Mouse (Mus musculus): ENCODE results near the gene C1ql2. TPM values are rescaled to one million over a fixed set of nuclear protein-coding genes. Genes with fewer than 3 reads are reported as not detected.

C1ql2 gene
- polyA plus RNA-seq, 1 experiment from 2014 or later: 0.21 TPM

GRCm38 (mm10) chr1:120357371-120358274, 17.2 kb downstream of the C1ql2 start:
- no peak overlapping the region for H3K4me3 ChIP-seq (ENCODE audit: low read depth, low read length)
- ATAC-seq (ENCODE audit: low FRiP score, low TSS enrichment): peak; percentile 97
- H3K27me3 ChIP-seq (ENCODE audit: control insufficient read depth, insufficient read depth, low read length): no peaks in the 10 kb centered on the region
- no peaks in the 10 kb centered on the region for H3K4me1 ChIP-seq (replicated peaks; ENCODE audit: control insufficient read depth, insufficient read depth)
- no peak overlapping the region for H3K4me2 ChIP-seq (replicated peaks; ENCODE audit: low read depth)
- DNase-seq (ENCODE audit: low spot score): peak; percentile 90
- 10% methylated on average over 16 of the region's 16 CpGs for WGBS
- TF ChIP-seq CTCF (IDR thresholded peaks at IDR 0.05; ENCODE audit: low read depth) (no peak), EP300 (optimal IDR thresholded peaks at IDR 0.05) (peak; percentile 56)
- H3K36me3 ChIP-seq (ENCODE audit: control insufficient read depth, insufficient read depth, low read length): no peaks in the 10 kb centered on the region
- H3K27ac ChIP-seq (replicated peaks): no peak overlapping the region
- H3K9me3 ChIP-seq (ENCODE audit: control insufficient read depth, low read length): no peaks in the 10 kb centered on the region
- no peak overlapping the region for H3K9ac ChIP-seq (ENCODE audit: low read length)

DNA sequence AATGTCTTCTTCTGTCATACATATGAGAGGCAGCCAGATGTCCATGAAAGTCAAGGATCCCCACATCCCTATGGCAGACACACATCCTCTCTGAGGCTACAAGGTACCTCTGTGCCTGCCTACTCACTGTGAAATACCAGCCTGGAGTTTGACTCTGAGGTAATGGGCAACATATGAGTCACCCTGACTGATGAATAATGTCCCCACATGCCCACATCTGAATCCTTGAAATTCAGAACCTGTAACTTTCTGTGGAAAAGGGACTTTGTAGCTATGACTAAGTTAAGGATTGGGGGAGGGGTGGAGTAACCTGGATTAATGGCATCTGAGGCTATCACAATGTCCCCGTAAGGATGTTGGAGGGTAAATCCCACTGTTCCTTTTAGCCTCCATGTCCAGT, 23.3 kb downstream of the C1ql2 start:
- H3K4me2 ChIP-seq (replicated peaks; ENCODE audit: low read depth): no peak overlapping the region
- H3K4me3 ChIP-seq (ENCODE audit: low read depth, low read length): no peak overlapping the region
- no peaks in the 10 kb centered on the region for H3K27me3 ChIP-seq (ENCODE audit: control insufficient read depth, insufficient read depth, low read length)
- DNase-seq (ENCODE audit: low spot score): no peak
- TF ChIP-seq CTCF (IDR thresholded peaks at IDR 0.05; ENCODE audit: low read depth) (no peak), EP300 (optimal IDR thresholded peaks at IDR 0.05) (no peak)
- no peaks in the 10 kb centered on the region for H3K36me3 ChIP-seq (ENCODE audit: control insufficient read depth, insufficient read depth, low read length)
- 80% methylated on average over 1 of the region's 1 CpGs for WGBS
- ATAC-seq (ENCODE audit: low FRiP score, low TSS enrichment): no peak
- H3K9ac ChIP-seq (ENCODE audit: low read length): no peak overlapping the region
- no peaks in the 10 kb centered on the region for H3K4me1 ChIP-seq (replicated peaks; ENCODE audit: control insufficient read depth, insufficient read depth)
- H3K9me3 ChIP-seq (ENCODE audit: control insufficient read depth, low read length): no peaks in the 10 kb centered on the region
- H3K27ac ChIP-seq (replicated peaks): no peak overlapping the region

- TF ChIP-seq CTCF (IDR thresholded peaks at IDR 0.05; ENCODE audit: low read depth) (peak; percentile 30), EP300 (optimal IDR thresholded peaks at IDR 0.05) (no peak)
Observed at GRCm38 (mm10) chr1:120368138-120368537, 27.8 kb downstream of the C1ql2 start.

GRCm38 (mm10) chr1:120374131-120374530, 33.7 kb downstream of the C1ql2 start:
- no peak overlapping the region for H3K9ac ChIP-seq (ENCODE audit: low read length)
- H3K4me3 ChIP-seq (ENCODE audit: low read depth, low read length): no peak overlapping the region
- no peaks in the 10 kb centered on the region for H3K27me3 ChIP-seq (ENCODE audit: control insufficient read depth, insufficient read depth, low read length)
- no peak overlapping the region for H3K27ac ChIP-seq (replicated peaks)
- no peak overlapping the region for H3K4me2 ChIP-seq (replicated peaks; ENCODE audit: low read depth)
- 67% methylated on average over 7 of the region's 7 CpGs for WGBS
- H3K4me1 ChIP-seq (replicated peaks; ENCODE audit: control insufficient read depth, insufficient read depth): no peaks in the 10 kb centered on the region
- TF ChIP-seq EP300 (optimal IDR thresholded peaks at IDR 0.05) (no peak), CTCF (IDR thresholded peaks at IDR 0.05; ENCODE audit: low read depth) (no peak)
- ATAC-seq (ENCODE audit: low FRiP score, low TSS enrichment): no peak
- no peaks in the 10 kb centered on the region for H3K36me3 ChIP-seq (ENCODE audit: control insufficient read depth, insufficient read depth, low read length)
- DNase-seq (ENCODE audit: low spot score): no peak
- no peaks in the 10 kb centered on the region for H3K9me3 ChIP-seq (ENCODE audit: control insufficient read depth, low read length)

More at GRCm38 (mm10) chr1:120368138-120368537, 27.8 kb downstream of the C1ql2 start:
- Histone ChIP-seq H3K4me3 (ENCODE audit: low read depth, low read length) (no peak overlapping the region), H3K4me1 (replicated peaks; ENCODE audit: control insufficient read depth, insufficient read depth) (no peaks in the 10 kb centered on the region), H3K36me3 (ENCODE audit: control insufficient read depth, insufficient read depth, low read length) (no peaks in the 10 kb centered on the region), H3K27ac (replicated peaks) (no peak overlapping the region), H3K9me3 (ENCODE audit: control insufficient read depth, low read length) (no peaks in the 10 kb centered on the region), H3K27me3 (ENCODE audit: control insufficient read depth, insufficient read depth, low read length) (no peaks in the 10 kb centered on the region), H3K9ac (ENCODE audit: low read length) (no peak overlapping the region), H3K4me2 (replicated peaks; ENCODE audit: low read depth) (no peak overlapping the region)
- ATAC-seq (ENCODE audit: low FRiP score, low TSS enrichment) (no peak), DNase-seq (ENCODE audit: low spot score) (no peak)
- WGBS: 71% methylated on average over 3 of the region's 3 CpGs

- H3K4me3 ChIP-seq (ENCODE audit: low read depth, low read length): no peak overlapping the region
- no peaks in the 10 kb centered on the region for H3K9me3 ChIP-seq (ENCODE audit: control insufficient read depth, low read length)
- H3K9ac ChIP-seq (ENCODE audit: low read length): no peak overlapping the region
- H3K27me3 ChIP-seq (ENCODE audit: control insufficient read depth, insufficient read depth, low read length): no peaks in the 10 kb centered on the region
- H3K4me2 ChIP-seq (replicated peaks; ENCODE audit: low read depth): no peak overlapping the region
- ATAC-seq (ENCODE audit: low FRiP score, low TSS enrichment) (no peak), DNase-seq (ENCODE audit: low spot score) (no peak)
- TF ChIP-seq CTCF (IDR thresholded peaks at IDR 0.05; ENCODE audit: low read depth) (no peak), EP300 (optimal IDR thresholded peaks at IDR 0.05) (no peak)
- WGBS: 76% methylated on average over 2 of the region's 2 CpGs
- no peaks in the 10 kb centered on the region for H3K4me1 ChIP-seq (replicated peaks; ENCODE audit: control insufficient read depth, insufficient read depth)
- H3K36me3 ChIP-seq (ENCODE audit: control insufficient read depth, insufficient read depth, low read length): no peaks in the 10 kb centered on the region
- no peak overlapping the region for H3K27ac ChIP-seq (replicated peaks)
Observed at GRCm38 (mm10) chr1:120374832-120375231, 34.5 kb downstream of the C1ql2 start.

GRCm38 (mm10) chr1:120385029-120385571, 44.7 kb downstream of the C1ql2 start:
- H3K9ac ChIP-seq (ENCODE audit: low read length): no peak overlapping the region
- WGBS: 71% methylated on average over 18 of the region's 18 CpGs
- no peak overlapping the region for H3K27ac ChIP-seq (replicated peaks)
- ATAC-seq (ENCODE audit: low FRiP score, low TSS enrichment): no peak
- H3K36me3 ChIP-seq (ENCODE audit: control insufficient read depth, insufficient read depth, low read length): no peaks in the 10 kb centered on the region
- DNase-seq (ENCODE audit: low spot score): no peak
- H3K9me3 ChIP-seq (ENCODE audit: control insufficient read depth, low read length): no peaks in the 10 kb centered on the region
- no peaks in the 10 kb centered on the region for H3K27me3 ChIP-seq (ENCODE audit: control insufficient read depth, insufficient read depth, low read length)
- no peak overlapping the region for H3K4me2 ChIP-seq (replicated peaks; ENCODE audit: low read depth)
- no peak overlapping the region for H3K4me3 ChIP-seq (ENCODE audit: low read depth, low read length)
- no peaks in the 10 kb centered on the region for H3K4me1 ChIP-seq (replicated peaks; ENCODE audit: control insufficient read depth, insufficient read depth)
- TF ChIP-seq CTCF (IDR thresholded peaks at IDR 0.05; ENCODE audit: low read depth): no peak
- no peak for TF ChIP-seq EP300 (optimal IDR thresholded peaks at IDR 0.05)
